Mouse (Mus musculus): ENCODE results near the gene Capn2. TPM values are rescaled to one million over a fixed set of nuclear protein-coding genes. Genes with fewer than 3 reads are reported as not detected.

Capn2 gene
- polyA plus RNA-seq, 1 experiment from 2014 or later = 90.2 TPM

DNA sequence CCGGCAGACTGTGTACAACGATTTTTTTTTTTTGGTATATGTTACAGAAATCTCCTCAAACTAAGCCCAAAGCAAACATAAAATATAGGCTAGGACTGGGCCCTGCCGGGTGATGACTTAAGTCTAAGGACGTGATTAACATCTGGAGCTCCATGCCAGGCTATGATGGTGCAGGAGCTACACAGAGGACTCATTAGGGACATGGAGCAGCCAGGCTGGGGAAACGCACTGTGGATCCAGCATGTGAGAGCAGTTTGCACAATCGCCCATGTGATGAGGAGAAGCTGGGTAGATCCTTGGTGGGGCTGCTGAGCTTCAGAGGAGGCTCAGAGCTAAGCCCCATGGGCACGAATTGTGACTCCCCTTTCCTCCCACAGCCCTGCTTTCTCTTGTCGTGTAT is 33.4 kb upstream of the Capn2 start:
- Histone ChIP-seq H3K4me2 (no peak overlapping the region), H3K4me1 (peaks cover 5% of the 10 kb centered on the region; the same call in 1 of the 2 replicates)

DNA sequence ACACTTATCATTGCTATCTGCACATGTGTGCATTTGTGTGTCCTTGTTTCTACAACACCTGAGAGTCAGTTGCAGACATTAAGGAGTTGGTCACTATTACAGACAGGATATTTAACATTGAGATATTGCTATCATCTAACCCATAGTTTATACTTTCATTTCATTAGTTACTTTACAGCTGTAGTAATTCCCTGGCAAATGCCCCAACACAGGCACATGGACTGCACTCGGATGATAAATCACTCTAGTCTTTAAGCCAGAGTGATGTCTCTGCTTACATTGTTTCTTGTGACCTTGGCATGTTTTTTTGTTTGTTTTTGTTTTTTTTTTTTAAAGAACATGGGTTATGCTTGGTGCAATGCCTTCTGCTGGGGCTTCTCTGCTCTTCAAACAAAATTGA is 26.5 kb upstream of the Capn2 start:
- WGBS = 57% methylated on average over 1 of the region's 1 CpGs
- Histone ChIP-seq H3K27me3 (replicated peaks) (no peaks in the 10 kb centered on the region), H3K4me2 (no peak overlapping the region), H3K4me1 (0 out of 2 replicates have a peak, but pooled peaks cover 3% of the 10 kb centered on the region), H3K27ac (replicated peaks) (no peak overlapping the region), H3K4me3 (no peak overlapping the region), H3K9ac (no peak overlapping the region), H3K36me3 (no peaks in the 10 kb centered on the region), H3K9me3 (peaks cover 3% of the 10 kb centered on the region; the same call in 1 of the 2 replicates)
- ATAC-seq (ENCODE audit: extremely low read depth, insufficient number of reproducible peaks, low FRiP score, low TSS enrichment) = no peak

More for the DNA sequence above, 33.4 kb upstream of the Capn2 start:
- Histone ChIP-seq H3K27me3 (replicated peaks) (no peaks in the 10 kb centered on the region), H3K27ac (replicated peaks) (no peak overlapping the region), H3K4me3 (no peak overlapping the region), H3K9me3 (peaks cover 3% of the 10 kb centered on the region; the same call in 1 of the 2 replicates), H3K36me3 (no peaks in the 10 kb centered on the region), H3K9ac (no peak overlapping the region)
- no peak for ATAC-seq (ENCODE audit: extremely low read depth, insufficient number of reproducible peaks, low FRiP score, low TSS enrichment)
- WGBS = 71% methylated on average over 8 of the region's 8 CpGs

DNA sequence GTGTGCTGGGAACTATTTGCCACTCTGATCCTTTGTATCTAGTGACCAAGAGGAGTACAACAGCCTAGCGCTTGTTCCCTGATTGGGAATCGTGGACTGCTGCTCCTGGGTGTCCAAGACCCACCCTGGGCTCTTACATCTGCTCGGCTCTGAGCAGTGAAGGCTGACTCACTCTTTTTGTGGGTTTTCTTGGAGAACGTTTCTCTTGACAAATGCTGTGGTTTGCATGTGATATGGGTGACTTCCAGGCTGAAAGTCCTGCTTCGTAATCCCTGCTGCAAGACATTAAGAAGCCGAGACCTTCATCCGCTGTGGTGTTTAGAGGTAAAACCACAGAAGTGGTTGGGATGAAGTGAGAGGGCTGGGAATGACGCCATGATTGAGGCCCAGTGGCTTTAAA is 25.7 kb upstream of the Capn2 start:
- H3K9me3 ChIP-seq = peaks cover 3% of the 10 kb centered on the region; the same call in 1 of the 2 replicates
- no peak for ATAC-seq (ENCODE audit: extremely low read depth, insufficient number of reproducible peaks, low FRiP score, low TSS enrichment)
- H3K36me3 ChIP-seq = no peaks in the 10 kb centered on the region
- H3K27me3 ChIP-seq (replicated peaks) = no peaks in the 10 kb centered on the region
- H3K27ac ChIP-seq (replicated peaks) = no peak overlapping the region
- WGBS = 74% methylated on average over 8 of the region's 8 CpGs
- H3K4me3 ChIP-seq = no peak overlapping the region
- H3K4me1 ChIP-seq = 0 out of 2 replicates have a peak, but pooled peaks cover 4% of the 10 kb centered on the region
- H3K4me2 ChIP-seq = no peak overlapping the region
- no peak overlapping the region for H3K9ac ChIP-seq

DNA sequence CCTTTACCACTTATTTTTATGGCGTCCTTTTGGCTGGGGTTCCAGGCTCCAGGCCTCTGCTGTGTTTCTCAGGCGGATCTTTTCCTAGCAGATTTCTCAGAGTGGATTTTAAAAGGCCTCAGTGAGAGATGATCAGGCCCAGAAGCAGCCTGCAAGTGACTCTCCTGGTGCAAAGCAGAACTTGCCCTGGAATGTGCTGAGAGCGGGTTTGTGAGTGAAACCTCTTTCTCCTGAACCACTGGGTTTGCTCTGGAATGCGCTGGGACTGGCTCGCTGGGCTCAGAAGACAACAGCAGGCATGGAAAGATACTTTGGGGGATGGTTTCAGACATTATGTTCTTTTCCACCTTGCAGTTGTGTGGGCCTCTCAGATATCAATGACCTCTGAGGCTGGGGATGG is 24.7 kb upstream of the Capn2 start:
- no peak overlapping the region for H3K27ac ChIP-seq (replicated peaks)
- H3K4me2 ChIP-seq = no peak overlapping the region
- H3K4me3 ChIP-seq = no peak overlapping the region
- 47% methylated on average over 5 of the region's 5 CpGs for WGBS
- no peaks in the 10 kb centered on the region for H3K36me3 ChIP-seq
- 0 out of 2 replicates have a peak, but pooled peaks cover 4% of the 10 kb centered on the region for H3K4me1 ChIP-seq
- H3K27me3 ChIP-seq (replicated peaks) = no peaks in the 10 kb centered on the region
- ATAC-seq (ENCODE audit: extremely low read depth, insufficient number of reproducible peaks, low FRiP score, low TSS enrichment) = no peak
- H3K9me3 ChIP-seq = peaks cover 3% of the 10 kb centered on the region; the same call in 1 of the 2 replicates
- H3K9ac ChIP-seq = no peak overlapping the region

DNA sequence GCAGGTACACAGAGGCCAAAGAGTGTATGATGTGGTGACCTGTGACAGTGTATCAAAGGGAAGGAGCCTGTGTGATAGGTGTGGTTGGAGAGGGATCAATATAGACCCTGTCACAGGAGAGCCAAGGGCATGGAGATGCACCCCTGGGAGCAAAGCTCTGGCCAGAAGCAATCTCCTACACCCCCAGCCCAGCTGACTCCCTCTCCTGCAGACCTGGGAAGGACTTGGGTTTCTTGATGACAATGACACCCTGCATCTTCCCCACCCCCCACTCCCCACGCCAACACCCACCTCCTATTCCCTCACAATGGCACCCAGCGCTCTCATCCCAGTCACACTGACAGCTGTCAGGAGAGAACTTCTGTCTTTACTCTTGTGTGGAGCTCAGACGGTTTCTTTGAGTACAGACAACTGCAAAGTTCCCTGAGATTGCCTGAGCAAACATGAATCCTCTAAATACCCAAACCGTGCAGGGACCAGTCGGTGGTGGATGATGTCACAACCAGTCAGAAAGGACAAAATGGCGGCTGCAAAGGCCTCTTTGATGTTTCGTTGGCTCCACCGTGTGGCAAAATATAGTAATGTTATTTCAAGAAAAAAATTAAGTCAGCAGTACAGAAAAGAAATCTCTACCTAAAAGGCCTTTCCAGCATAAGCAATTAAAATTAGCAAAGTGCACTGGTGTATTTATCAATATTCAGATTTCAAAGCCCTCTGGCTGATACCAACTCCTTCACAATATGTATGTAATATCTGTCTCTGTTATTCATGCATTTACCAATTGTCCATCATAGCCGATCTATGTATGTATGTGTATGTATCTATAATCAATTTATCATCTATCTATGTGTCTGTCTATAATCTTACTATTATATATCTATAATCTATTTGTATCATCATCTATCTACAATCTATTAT is 21.9 kb upstream of the Capn2 start:
- ATAC-seq (ENCODE audit: extremely low read depth, insufficient number of reproducible peaks, low FRiP score, low TSS enrichment) = no peak
- no peaks in the 10 kb centered on the region for H3K9me3 ChIP-seq
- WGBS = 17% methylated on average over 9 of the region's 9 CpGs
- H3K4me3 ChIP-seq = peak overlapping the region; percentile 50
- H3K27ac ChIP-seq (replicated peaks) = peak overlapping the region; percentile 45; the same call in 1 of the 2 replicates
- H3K27me3 ChIP-seq (replicated peaks) = no peaks in the 10 kb centered on the region
- H3K4me1 ChIP-seq = 0 out of 2 replicates have a peak, but pooled peaks cover 4% of the 10 kb centered on the region
- no peaks in the 10 kb centered on the region for H3K36me3 ChIP-seq
- H3K9ac ChIP-seq = peak overlapping the region; percentile 85
- peak overlapping the region; percentile 73 for H3K4me2 ChIP-seq

DNA sequence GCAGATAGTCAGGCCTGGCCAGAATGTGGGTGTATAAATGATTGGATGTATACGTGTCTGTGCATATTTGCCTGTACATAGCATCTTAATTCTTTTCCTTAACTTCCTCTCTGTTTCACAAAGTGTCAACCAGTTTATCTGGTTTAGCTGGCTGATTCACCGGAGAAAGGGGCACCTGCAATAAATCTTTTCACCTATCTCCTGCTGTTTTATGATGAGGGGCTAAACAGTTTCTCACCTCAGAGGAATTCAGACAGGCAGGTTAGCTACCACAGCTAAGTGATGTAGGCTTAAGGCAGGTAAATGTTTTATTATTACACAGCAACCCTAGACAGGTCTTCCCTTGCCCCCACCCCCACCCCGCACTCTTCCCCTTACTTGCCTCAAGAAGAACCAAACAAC is 17.7 kb upstream of the Capn2 start:
- no peak overlapping the region for H3K9ac ChIP-seq
- H3K4me2 ChIP-seq = no peak overlapping the region
- H3K27ac ChIP-seq (replicated peaks) = no peak overlapping the region
- H3K4me3 ChIP-seq = no peak overlapping the region
- no peaks in the 10 kb centered on the region; the same call in 1 of the 2 replicates for H3K9me3 ChIP-seq
- 0 out of 2 replicates have a peak, but pooled peaks cover 4% of the 10 kb centered on the region for H3K4me1 ChIP-seq
- H3K36me3 ChIP-seq = no peaks in the 10 kb centered on the region
- H3K27me3 ChIP-seq (replicated peaks) = no peaks in the 10 kb centered on the region
- 76% methylated on average over 3 of the region's 3 CpGs for WGBS
- no peak for ATAC-seq (ENCODE audit: extremely low read depth, insufficient number of reproducible peaks, low FRiP score, low TSS enrichment)

DNA sequence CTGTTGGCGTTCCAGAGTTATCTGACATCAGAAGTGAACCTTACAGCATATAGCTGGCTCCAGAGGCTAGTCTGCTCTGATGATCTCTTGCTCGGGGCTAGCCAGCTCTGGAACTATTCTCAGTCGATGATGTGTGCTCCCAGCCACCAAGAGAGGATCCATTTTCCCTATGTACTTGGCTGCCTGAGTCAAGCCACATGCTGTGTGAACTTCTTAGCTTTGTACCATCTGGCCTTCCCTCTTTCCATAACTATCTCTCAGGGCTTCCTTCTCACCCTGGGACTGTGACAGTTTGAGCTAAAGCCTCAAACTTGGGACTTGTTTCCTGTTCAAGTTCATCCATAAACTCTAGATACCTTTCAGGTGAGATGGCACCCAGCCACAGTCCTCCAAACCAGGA is 16.2 kb upstream of the Capn2 start:
- Histone ChIP-seq H3K4me1 (peaks cover 2% of the 10 kb centered on the region; the same call in 1 of the 2 replicates), H3K27ac (replicated peaks) (no peak overlapping the region), H3K4me2 (no peak overlapping the region), H3K9me3 (no peaks in the 10 kb centered on the region; the same call in 1 of the 2 replicates), H3K9ac (no peak overlapping the region), H3K27me3 (replicated peaks) (no peaks in the 10 kb centered on the region), H3K36me3 (no peaks in the 10 kb centered on the region), H3K4me3 (no peak overlapping the region)
- no peak for ATAC-seq (ENCODE audit: extremely low read depth, insufficient number of reproducible peaks, low FRiP score, low TSS enrichment)
- 52% methylated on average over 3 of the region's 3 CpGs for WGBS

DNA sequence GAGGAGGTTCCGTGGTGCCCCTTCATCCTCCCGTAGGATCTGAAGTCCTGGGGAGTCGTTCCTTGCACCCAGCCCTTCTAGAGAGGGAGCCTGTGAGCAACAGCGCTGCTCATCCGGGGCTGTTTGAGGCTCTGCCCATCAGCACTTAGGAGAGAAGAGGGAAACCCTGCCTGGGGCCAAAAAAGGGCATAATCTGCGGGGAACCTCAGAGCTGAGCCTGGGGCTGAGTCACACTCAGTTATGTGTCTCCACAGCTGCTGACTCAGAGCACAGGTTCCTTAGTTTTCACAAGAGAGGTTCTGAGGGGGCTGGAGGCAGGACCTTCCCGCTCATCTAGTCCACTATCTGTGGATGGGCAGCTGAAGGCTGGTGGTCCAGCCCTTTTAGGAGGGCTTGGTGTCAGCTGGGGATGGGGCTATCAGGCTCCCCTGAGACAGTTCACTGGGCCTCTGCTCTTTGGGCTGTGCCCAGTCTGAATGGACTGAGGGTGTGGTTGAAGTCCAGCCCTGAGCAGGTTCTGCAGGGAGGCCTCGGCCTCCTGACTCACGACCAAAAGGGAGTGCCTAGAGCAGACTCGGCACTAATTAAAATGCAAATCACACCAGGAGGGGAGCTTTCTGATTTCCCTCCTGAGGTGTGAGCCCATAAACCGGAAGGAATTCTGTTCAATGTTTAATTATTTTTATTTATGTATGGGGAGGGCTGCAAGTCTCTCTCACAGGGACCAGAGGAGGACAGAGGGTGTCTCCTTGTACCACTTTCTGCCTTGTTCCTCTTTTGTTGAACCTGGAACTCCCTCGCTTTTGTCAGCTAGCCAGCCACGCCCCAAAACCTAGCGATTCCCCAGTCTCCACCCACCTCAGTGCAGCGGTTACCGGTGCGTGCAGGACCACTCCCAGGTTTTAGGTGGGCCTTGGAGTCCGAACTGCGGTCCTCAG is 10.8 kb upstream of the Capn2 start:
- Histone ChIP-seq H3K9me3 (no peaks in the 10 kb centered on the region; the same call in 1 of the 2 replicates), H3K36me3 (no peaks in the 10 kb centered on the region), H3K27ac (replicated peaks) (0 out of 2 replicates have a peak overlapping the region, but pooled peaks have one; percentile 12), H3K27me3 (replicated peaks) (no peaks in the 10 kb centered on the region), H3K9ac (peak overlapping the region; percentile 71), H3K4me2 (peak overlapping the region; percentile 57), H3K4me1 (peaks cover 18% of the 10 kb centered on the region), H3K4me3 (0 out of 2 replicates have a peak overlapping the region, but pooled peaks have one; percentile 13)
- peak; percentile 46 for ATAC-seq (ENCODE audit: extremely low read depth, insufficient number of reproducible peaks, low FRiP score, low TSS enrichment)
- WGBS = 12% methylated on average over 19 of the region's 19 CpGs

DNA sequence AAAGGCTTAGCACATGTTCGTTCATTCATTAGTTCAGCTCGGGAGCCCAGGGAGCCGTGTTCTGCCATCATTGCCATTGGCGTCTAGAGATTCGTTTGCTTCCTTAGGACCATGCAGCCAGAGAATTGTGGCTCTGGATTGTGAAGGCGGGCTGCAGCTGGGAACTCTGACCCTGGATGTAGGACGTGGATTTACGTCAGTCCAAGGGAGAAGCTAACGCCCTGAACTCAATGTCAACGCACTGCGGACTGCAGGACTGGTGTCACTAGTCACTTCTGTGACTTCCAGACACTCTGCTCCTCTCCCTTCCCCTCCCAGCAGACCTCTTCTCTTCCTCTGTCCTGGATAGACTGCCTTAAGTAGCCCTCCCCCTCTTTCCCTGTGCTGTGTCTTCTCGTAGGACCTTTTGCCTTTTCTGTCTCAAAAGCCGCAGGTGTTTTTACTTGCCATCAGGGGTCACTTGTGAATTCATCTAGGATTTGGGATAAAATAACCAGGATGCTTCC is 9.9 kb upstream of the Capn2 start:
- Histone ChIP-seq H3K4me3 (0 out of 2 replicates have a peak overlapping the region, but pooled peaks have one; percentile 13), H3K27ac (replicated peaks) (no peak overlapping the region), H3K9ac (peak overlapping the region; percentile 71), H3K27me3 (replicated peaks) (no peaks in the 10 kb centered on the region), H3K9me3 (no peaks in the 10 kb centered on the region; the same call in 1 of the 2 replicates), H3K4me1 (peaks cover 18% of the 10 kb centered on the region), H3K36me3 (no peaks in the 10 kb centered on the region), H3K4me2 (peak overlapping the region; percentile 57)
- ATAC-seq (ENCODE audit: extremely low read depth, insufficient number of reproducible peaks, low FRiP score, low TSS enrichment) = no peak
- 48% methylated on average over 13 of the region's 13 CpGs for WGBS

DNA sequence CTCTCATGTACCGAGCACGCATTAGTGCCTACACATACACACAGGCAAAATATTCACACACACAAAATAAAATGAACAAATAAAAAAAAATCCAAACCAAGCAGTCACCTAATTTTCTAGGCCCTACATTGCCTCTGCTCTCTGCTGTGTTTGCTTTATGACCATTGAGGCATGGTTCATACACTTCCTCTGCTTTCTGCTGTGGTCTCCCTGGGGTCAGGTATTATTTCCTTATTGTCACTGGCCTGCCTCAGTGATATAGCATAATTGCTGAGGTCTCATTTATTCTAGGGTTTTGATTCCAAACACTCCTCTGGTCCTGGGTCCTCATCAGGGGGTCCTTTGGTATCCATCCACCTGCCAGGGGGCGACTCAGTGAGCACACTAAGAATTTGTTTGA is 8.2 kb upstream of the Capn2 start:
- Histone ChIP-seq H3K36me3 (no peaks in the 10 kb centered on the region), H3K4me2 (no peak overlapping the region), H3K27me3 (replicated peaks) (no peaks in the 10 kb centered on the region), H3K27ac (replicated peaks) (no peak overlapping the region), H3K9ac (no peak overlapping the region), H3K4me3 (no peak overlapping the region), H3K9me3 (no peaks in the 10 kb centered on the region), H3K4me1 (peaks cover 30% of the 10 kb centered on the region)
- WGBS = 86% methylated on average over 3 of the region's 3 CpGs
- ATAC-seq (ENCODE audit: extremely low read depth, insufficient number of reproducible peaks, low FRiP score, low TSS enrichment) = no peak
